Mouse (Mus musculus): ENCODE measurements around the gene Mdm4.
A peak's percentile ranks its signal among the peaks of the same experiment; 100 is the strongest.
"Not testable (repeated sequence)": the region's sequence is repeated elsewhere in the genome, so short reads cannot be mapped to it uniquely, and the experiment has no call there.

Gene Mdm4

GRCm38 (mm10) chr1:133051829-133052228 is 21.5 kb upstream of the Mdm4 start:
- DNase-seq, result no peak

GRCm38 (mm10) chr1:133050001-133050431 is 19.7 kb upstream of the Mdm4 start:
- no peak for DNase-seq

DNA sequence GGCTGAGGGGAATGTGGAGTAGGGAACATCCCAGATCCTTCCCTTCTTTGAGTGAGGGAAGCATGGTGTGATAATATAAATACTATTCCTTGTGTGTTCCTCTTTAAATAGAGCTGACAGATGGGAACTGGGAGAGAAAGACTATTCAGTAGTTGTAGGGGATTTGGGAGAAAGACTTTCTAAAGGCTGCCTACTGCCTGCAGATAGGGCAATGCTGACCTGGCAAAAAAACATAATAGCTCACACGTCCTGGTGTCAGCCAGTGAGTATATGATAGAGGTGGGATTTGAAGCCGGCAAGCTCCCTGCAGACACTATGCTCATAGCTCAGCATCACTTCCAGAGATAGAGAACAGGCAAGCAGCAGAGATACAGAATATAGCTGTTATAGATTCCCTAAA is 18.3 kb upstream of the Mdm4 start:
- DNase-seq, result no peak

- DNase-seq, result no peak
Measured at GRCm38 (mm10) chr1:133047575-133047974, 17.2 kb upstream of the Mdm4 start.

GRCm38 (mm10) chr1:133046441-133046931 is 16.1 kb upstream of the Mdm4 start:
- DNase-seq, result peak; percentile 60 to 76

DNA sequence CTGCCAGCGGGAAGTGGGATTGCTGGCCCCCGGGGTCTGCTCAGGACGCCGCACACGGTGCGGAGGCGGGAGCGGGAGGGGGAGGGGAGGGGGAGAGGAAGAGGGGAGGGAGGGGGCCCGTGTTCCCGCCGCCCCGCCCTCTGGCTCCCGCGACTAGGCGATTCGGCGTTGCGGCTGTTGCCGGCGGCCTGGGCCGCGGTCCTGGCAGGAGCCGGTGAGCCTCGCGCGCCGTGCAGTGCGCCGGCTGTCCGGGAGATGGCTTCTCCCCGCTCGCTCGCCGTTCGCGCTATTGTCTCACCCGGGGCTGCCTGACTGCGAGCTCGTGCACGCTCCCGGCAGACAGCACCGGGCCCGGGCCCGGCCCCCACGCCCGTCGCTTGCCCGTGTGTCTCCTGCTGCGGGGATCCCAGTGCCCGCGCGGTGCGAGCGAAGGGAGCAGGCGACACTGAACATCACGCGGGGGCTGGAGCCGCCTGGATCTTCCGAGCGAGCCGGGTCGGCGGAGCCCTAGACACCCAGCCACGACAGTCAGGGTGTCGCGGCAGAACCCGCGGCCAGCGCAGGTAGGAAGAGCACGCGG is 15.6 kb upstream of the Mdm4 start:
- DNase-seq, result peak; percentile 84 to 90

DNA sequence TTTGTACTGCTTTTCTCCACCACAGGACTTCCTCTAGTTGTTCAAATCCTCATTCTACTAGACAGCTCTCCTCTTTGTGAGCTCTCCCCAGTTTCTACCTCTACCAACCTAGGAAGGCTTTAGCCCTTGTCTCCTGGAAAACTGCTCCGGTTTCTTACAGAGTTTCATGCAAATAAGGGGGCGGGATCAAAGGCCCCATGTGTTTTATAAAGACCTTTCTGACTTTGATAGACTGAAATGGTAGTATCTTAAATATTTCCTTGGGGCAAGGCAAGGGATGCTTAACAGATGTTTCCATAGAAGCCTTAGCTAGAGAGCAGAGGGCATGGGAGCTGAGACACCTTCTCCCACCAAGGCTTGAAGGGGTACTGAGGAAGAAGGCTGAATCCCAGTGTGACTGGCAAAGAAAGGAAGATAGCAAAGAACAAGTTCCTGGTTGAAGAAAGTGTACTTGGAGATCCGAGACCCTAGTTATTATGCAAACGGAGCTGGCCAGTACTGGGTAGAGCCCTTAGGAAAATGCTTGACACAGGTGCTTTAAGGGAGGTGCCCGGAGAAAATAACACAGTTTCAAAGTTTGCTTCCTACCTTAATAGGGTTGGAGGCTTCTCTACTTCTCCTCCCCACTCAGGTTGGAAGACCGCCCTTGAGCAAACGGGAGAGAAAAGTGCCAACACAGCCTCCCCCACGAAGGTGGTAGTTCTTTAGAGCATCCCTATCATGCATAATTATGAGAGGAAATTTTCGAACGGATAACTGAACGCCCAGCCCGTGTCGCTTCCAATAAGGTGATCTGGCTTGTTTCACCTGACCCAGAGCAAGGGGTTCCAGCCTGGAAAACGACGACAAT is 14.9 kb upstream of the Mdm4 start, which contains the start of gene Pik3c2b:
Gene Pik3c2b, plus strand, starts transcription at position 657 of the 850 bp plus-strand sequence.
- DNase-seq, result peak in 1 of 2 experiments; percentile 24

GRCm38 (mm10) chr1:133039505-133039949 is 9.2 kb upstream of the Mdm4 start:
- DNase-seq, result peak; percentile 56 to 67

DNA sequence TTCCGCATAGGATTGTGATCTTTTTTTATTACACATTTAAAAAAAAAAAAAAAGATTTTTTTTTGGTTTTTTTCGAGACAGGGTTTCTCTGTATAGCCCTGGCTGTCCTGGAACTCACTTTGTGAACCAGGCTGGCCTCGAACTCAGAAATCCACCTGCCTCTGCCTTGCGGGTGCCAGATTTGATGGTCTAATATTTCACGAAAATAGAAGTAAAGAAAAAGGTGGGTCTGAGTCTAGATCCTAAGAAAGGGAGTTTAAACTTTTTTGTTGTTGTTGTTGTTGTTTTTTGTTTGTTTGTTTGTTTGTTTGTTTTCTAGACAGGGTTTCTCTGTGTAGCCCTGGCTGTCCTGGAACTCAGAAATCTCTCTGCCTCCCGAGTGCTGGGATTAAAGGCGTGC is 4.3 kb upstream of the Mdm4 start:
- DNase-seq, result not testable (repeated sequence)

GRCm38 (mm10) chr1:133034091-133034460 is 3.7 kb upstream of the Mdm4 start:
- peak; percentile 61 to 72 for DNase-seq

DNA sequence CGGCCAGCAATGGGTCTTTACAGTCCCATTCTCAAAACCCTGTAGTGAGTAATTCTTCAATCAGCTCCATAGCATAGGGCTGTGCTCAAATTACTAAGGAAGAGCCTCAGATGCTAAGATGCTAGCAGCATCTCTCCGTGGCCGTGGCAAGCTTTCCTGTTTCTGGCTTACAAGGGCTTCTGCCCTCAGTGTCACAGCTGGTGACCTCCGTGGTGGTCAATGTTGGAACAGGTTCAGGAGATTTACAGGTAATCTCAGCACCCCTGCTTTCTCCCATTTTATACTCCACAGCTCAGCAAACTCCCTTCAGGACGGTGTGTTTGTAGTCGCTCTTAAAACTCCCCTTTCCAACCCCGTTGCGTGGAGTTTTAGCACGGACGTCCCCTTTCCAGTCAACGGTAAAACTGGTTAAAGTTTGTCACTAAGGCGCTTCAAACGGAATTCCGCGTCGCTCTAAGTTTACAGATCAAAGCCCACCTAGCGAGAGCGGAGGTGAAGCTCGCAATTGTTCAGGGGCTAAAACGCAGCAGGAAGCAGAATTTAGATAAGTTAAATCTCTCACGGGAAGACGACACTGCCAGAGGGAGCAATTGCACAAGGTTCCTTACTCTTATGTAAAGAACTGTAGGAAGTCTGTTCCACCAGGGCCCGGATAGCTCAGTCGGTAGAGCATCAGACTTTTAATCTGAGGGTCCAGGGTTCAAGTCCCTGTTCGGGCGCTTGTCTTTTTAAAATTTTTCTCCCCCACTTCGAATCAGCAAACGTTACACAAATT is 3.1 kb upstream of the Mdm4 start:
- DNase-seq, result peak; percentile 54 to 69

DNA sequence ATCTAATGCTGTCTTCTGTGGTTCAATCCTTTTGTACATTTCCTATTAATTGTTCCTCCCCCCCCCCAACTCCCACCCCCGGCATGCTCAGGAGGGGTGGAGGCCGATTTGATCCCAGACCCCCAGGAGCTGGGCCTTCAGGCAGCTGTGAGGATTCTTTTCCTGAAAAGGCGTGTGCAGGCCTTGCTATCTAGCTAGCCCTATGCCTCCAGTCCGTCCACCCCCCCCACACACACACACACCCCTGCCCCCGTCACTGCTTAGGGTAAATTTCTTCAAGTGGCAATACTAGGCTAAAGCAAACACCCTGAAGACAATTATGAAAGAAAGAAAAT is 2.6 kb upstream of the Mdm4 start:
- DNase-seq, result peak in 1 of 2 experiments; percentile 28

GRCm38 (mm10) chr1:133029744-133030143 is 617 bp downstream of the Mdm4 start:
- no peak for DNase-seq

DNA sequence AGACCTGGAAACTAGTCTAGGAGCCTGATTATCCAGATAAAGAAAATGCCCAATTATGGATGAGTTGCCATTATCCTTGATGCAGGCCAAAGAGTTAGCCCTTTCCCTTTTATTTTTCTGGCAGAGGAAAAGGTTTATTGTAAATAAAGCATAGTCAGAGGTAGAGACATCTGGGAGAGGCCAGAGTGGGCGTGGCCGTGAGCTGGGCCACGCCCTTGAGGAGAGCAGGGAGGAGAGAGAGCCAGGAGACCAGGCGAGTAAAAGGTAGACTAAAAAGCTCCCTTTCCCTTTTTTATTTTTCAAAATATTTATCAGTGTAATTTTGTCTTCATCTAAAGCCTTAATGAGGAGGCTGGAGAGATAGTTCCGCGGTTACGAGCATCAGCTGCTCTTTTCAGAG is 2.4 kb downstream of the Mdm4 start:
- DNase-seq, result no peak

DNA sequence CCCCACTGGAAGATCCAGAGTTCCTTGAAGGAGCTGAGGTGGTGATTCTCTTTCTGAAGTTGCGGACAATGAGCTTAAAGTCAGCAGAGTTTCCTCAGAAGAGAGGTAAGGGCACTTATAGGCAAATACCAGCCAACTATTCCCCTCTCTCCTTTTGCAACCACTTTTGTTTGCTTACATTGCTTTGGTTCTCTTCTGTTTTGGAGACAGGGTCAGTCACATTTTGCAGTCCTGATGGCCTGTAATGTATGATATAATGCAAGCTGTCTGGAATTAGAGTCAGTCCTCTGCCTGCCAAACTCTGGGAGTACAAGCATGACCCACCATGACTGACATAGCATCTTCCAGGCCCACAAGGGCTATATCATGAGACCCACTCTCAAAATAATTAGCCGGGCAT is 3.2 kb downstream of the Mdm4 start:
- no peak for DNase-seq

DNA sequence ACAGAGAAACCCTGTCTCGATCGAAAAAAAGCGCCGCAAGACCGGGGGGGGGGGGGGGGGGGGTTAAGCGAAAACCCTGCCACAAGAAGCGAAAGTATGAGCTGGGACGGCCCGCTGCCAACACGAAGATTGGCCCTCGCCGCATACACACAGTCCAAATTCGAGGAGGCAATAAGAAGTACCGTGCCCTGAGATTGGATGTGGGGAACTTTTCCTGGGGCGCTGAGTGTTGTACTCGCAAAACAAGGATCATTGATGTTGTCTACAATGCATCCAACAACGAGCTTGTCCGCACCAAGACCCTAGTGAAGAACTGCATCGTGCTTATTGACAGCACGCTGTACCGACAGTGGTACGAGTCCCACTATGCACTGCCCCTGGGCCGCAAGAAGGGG is 4.6 kb downstream of the Mdm4 start:
- DNase-seq, result peak in 1 of 2 experiments; percentile 7

DNA sequence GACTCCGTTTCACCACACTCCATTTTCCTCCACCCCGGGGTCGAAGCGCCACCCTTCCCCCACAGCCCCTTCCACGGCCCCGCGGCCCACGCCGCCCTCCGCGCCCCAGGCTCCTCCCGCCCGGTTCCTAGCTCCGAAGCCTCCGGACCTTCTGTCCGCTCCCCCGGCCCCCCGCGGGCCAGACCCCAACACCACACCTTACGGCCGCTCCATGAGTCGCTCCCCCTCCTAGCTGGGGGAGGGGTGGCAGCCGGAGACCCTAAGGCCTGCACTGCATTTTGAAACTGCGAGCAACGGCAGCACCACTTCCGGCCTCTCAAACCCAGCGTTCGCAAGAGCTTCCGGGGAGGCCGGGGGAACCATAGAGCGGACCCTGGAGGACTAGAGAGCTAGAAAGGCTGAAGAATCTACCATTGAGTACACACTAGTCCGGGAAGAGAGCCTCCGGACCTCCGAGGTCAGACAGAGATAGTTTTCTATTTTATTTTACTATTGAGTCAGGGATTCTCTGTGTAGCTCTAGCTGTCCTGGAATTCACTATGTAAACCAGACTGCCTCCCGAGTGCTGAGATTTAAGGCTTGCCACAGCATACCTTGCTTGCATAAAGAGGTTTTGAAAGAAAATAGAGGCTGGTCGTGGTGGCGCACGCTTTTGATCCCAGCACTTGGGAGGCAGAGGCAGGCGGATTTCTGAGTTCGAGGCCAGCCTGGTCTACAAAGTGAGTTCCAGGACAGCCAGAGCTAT is 5.1 kb downstream of the Mdm4 start:
- DNase-seq, result peak; percentile 87 to 93

GRCm38 (mm10) chr1:133024426-133024825 is 5.9 kb downstream of the Mdm4 start:
- no peak for DNase-seq

DNA sequence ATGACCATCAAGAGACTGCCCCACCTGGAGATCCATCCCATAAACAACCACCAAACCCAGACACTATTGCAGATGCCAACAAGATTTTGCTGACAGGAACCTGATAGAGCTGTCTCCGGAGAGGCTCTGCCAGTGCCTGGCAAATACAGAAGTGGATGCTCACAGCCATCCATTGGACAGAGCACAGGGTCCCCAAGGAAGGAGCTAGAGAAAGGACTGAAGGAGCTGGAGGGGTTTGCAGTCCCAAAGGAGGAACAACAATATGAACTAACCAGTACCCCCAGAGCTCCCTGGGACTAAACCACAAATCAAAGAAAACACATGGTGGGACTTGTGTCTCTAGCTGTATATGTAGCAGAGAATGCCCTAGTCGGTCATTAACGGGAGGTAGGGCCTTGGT is 6.6 kb downstream of the Mdm4 start:
- DNase-seq, result not testable (repeated sequence)

DNA sequence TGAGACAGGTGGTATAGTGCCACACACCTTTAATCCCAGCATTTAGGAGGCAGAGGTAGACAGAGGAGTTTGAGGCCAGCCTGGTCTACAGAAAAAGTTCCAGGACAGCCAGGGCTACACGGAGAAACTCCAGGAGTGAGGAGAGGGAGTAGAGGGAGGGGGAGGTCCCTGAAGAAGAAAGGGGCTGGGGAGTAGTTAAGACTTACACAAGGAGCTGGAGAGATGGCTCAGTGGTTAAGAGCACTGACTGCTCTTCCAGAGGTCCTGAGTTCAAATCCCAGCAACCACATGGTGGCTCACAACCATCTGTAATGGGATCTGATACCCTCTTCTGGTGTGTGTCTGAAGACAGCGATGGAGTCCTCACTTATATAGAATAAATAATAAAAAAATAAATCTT is 8.4 kb downstream of the Mdm4 start:
- DNase-seq, result not testable (repeated sequence)

DNA sequence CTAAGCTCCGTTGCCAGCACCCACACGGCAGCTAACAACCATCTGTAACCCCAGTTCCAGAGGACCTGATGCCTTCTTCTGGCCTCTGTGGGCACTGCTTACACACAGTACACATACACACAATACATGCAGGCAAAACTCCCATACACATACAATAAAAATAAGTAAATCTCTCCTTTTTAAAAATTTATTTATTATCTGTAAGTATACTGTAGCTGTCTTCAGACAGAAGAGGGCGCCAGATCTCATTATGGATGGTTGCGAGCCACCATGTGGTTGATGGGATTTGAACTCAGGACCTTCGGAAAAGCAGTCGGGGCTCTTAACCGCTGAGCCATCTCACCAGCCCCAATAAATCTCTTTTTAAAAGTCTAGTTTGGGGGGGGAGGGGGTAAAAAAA is 9.0 kb downstream of the Mdm4 start:
- no peak for DNase-seq

DNA sequence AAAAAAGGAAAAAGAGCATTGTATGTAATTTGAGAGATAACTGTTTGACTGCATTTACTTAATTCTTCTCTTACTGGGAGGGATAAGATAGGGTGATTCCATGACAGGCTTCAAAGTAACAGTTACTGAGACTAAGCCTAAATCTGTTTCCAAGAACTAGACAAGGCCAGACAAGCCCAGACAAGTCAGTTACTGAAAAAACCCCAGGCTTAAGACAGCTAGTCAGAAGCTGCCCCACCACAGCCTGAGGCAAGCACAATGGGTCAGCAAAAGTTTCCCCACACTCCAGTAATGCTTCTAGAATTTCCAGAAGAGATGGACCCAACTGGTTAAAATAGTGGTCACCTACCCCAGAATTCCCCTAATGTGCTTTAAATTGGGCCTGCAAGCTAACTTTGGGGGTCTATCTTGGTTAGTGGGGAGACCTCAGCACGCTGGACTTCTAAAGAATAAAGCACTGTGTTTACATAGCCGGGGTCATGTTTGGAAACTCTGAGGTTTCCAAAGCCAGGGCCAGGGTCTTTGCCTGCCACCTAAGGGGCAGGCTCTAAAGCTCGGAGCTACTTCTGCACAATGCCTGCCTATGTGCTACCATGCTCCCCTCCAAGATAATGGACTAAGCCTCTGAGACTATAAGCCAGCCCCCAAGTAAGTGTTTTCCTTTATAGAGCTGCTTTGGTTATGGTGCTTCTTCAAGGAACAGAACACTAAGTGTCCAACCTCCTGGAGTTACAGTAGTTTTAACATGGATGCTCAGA is 10.0 kb downstream of the Mdm4 start:
- no peak for DNase-seq
